9 mouse cellular contexts compared by ENCODE assay signal in genomic region chr11:51820861-51821260, GRCm38 (mm10). TPM values are rescaled to one million over a fixed set of nuclear protein-coding genes. Genes with fewer than 3 reads are reported as not detected.
DNase-seq lines count a peak whose midpoint lies in the region; ATAC-seq and TF ChIP-seq lines count a peak whose summit lies in the region.
"Had no signal": no experiment of that assay in that cellular context is flagged by ENCODE, and none has a peak within 500 bp of the region (broad histone marks: within the 10 kb centered on the region; RNA-seq: fewer than 3 reads in every experiment).

No protein-coding gene starts in this region.

- TF ChIP-seq EP300 in heart, postnatal 0 days (IDR thresholded peaks at IDR 0.05; ENCODE audit: low read depth), result no peak

- H3K4me3 ChIP-seq in heart, embryonic 10.5 days, result no peak overlapping the region
- no peak overlapping the region for H3K4me3 ChIP-seq in heart, postnatal 0 days (ENCODE audit: low read depth, low read length)
- H3K4me3 ChIP-seq in neural tube, embryonic 11.5 days (ENCODE audit: low read depth, low read length), result no peak overlapping the region

- H3K9ac ChIP-seq in heart, postnatal 0 days (replicated peaks; ENCODE audit: low read depth, low read length), result no peak overlapping the region
- H3K9ac ChIP-seq in neural tube, embryonic 11.5 days (ENCODE audit: low read length), result no peak overlapping the region

- WGBS in heart, embryonic 10.5 days, result 49% methylated on average over 11 of the region's 11 CpGs
- WGBS in heart, postnatal 0 days, result 31% methylated on average over 11 of the region's 11 CpGs
- 56% methylated on average over 11 of the region's 11 CpGs for WGBS in neural tube, embryonic 11.5 days

- H3K27ac ChIP-seq in heart, embryonic 10.5 days, result no peak overlapping the region
- H3K27ac ChIP-seq in heart, postnatal 0 days (ENCODE audit: low read depth), result no peak overlapping the region
- H3K27ac ChIP-seq in neural tube, embryonic 11.5 days (ENCODE audit: low read depth, low read length), result no peak overlapping the region
- H3K27ac ChIP-seq: macrophage had no signal

- H3K36me3 ChIP-seq in heart, embryonic 10.5 days, result no peaks in the 10 kb centered on the region; the same call in 1 of the 2 replicates
- H3K36me3 ChIP-seq in heart, postnatal 0 days (replicated peaks; ENCODE audit: control insufficient read depth, insufficient read depth, low read length), result peaks cover 15% of the 10 kb centered on the region
- H3K36me3 ChIP-seq in neural tube, embryonic 11.5 days (ENCODE audit: control insufficient read depth, insufficient read depth, low read length), result no peaks in the 10 kb centered on the region

- no peak overlapping the region for H3K4me2 ChIP-seq in heart, postnatal 0 days (ENCODE audit: low read depth, low read length)
- no peak overlapping the region for H3K4me2 ChIP-seq in neural tube, embryonic 11.5 days (ENCODE audit: low read depth)

- intact Hi-C loops in left cerebral cortex, postnatal 25 days (cut with DNase I), result loop anchor here (1.0 kb wide), 1 partner anchor 34 kb away; no protein-coding TSS in a partner anchor

- peak; percentile 94 for DNase-seq in heart, adult 11 months
- DNase-seq in heart, embryonic 10.5 days (ENCODE audit: low spot score), result no peak
- peak; percentile 88 for DNase-seq in NIH3T3 (ENCODE audit: low read depth)
- DNase-seq in cerebellum, postnatal 25 days, result peak; percentile 82 to 92
- peak; percentile 54 for DNase-seq in heart, postnatal 0 days (ENCODE audit: low spot score)
- DNase-seq in left cerebral cortex, postnatal 25 days (ENCODE audit: low spot score in 2 of 2), result peak; percentile 69 to 77
- DNase-seq in neural tube, embryonic 11.5 days (ENCODE audit: low spot score), result peak; percentile 77
- DNase-seq in testis, postnatal 10 days (ENCODE audit: low spot score), result peak; percentile 91

- ATAC-seq in heart, postnatal 0 days (ENCODE audit: insufficient read depth, low read depth), result no peak
- no peak for ATAC-seq in neural tube, embryonic 11.5 days (ENCODE audit: insufficient read depth, low FRiP score, low TSS enrichment)

- H3K4me1 ChIP-seq in heart, embryonic 10.5 days, result no peaks in the 10 kb centered on the region
- peaks cover 8% of the 10 kb centered on the region; the same call in 1 of the 2 replicates for H3K4me1 ChIP-seq in heart, postnatal 0 days (ENCODE audit: control insufficient read depth, insufficient read depth)
- no peaks in the 10 kb centered on the region for H3K4me1 ChIP-seq in neural tube, embryonic 11.5 days (ENCODE audit: control insufficient read depth, insufficient read depth, low read length)

- no peaks in the 10 kb centered on the region for H3K9me3 ChIP-seq in heart, embryonic 10.5 days
- no peaks in the 10 kb centered on the region for H3K9me3 ChIP-seq in heart, postnatal 0 days (replicated peaks; ENCODE audit: control insufficient read depth, low read length)
- no peaks in the 10 kb centered on the region for H3K9me3 ChIP-seq in neural tube, embryonic 11.5 days (ENCODE audit: control insufficient read depth, low read length)

- H3K27me3 ChIP-seq in heart, embryonic 10.5 days (ENCODE audit: insufficient read depth, poor library complexity, severe bottlenecking), result peaks cover 4% of the 10 kb centered on the region; the same call in 1 of the 2 replicates
- H3K27me3 ChIP-seq in heart, postnatal 0 days (ENCODE audit: control insufficient read depth, insufficient read depth, low read length), result no peaks in the 10 kb centered on the region
- H3K27me3 ChIP-seq in neural tube, embryonic 11.5 days (ENCODE audit: control insufficient read depth, insufficient read depth, low read length), result no peaks in the 10 kb centered on the region

- TF ChIP-seq CTCF in heart, postnatal 0 days (IDR thresholded peaks at IDR 0.05; ENCODE audit: low read depth), result peak; percentile 83

RNA-seq across cellular contexts. Expression of gene Jade2, which starts 36.6 kb away (rescaled TPM):
- polyA plus RNA-seq in heart, embryonic 10.5 days (2016; fragmentation: Nextera tagmentation; extraction: Ambion mirVana), result 0.73 and 0.82 TPM in 2 replicates
- 1.9 and 2.3 TPM in 2 replicates for total RNA-seq in heart, postnatal 0 days (2014; rRNA removed; ENCODE audit: low replicate concordance)
- polyA plus RNA-seq in heart, postnatal 0 days (2015; fragmentation: Nextera tagmentation; extraction: Ambion mirVana), result 0.60 and 0.72 TPM in 2 replicates
- total RNA-seq in left cerebral cortex, postnatal 25 days (2021), result 10 to 100 TPM; 28.7 to 34.5 TPM
- 0.07 and 0.16 TPM in 2 replicates for polyA plus RNA-seq in neural tube, embryonic 11.5 days (2014; fragmentation: Nextera tagmentation; extraction: Ambion mirVana)

RNA-seq across cellular contexts. Expression of gene Sar1b, which starts 57.4 kb away (rescaled TPM):
- 125 and 134 TPM in 2 replicates for polyA plus RNA-seq in heart, embryonic 10.5 days (2016; fragmentation: Nextera tagmentation; extraction: Ambion mirVana)
- 124 and 134 TPM in 2 replicates for total RNA-seq in heart, postnatal 0 days (2014; rRNA removed; ENCODE audit: low replicate concordance)
- 194 and 196 TPM in 2 replicates for polyA plus RNA-seq in heart, postnatal 0 days (2015; fragmentation: Nextera tagmentation; extraction: Ambion mirVana)
- 10 to 100 TPM; 68.3 to 70.1 TPM for total RNA-seq in left cerebral cortex, postnatal 25 days (2021)
- polyA plus RNA-seq in neural tube, embryonic 11.5 days (2014; fragmentation: Nextera tagmentation; extraction: Ambion mirVana), result 124 and 126 TPM in 2 replicates

RNA-seq across cellular contexts. Expression of gene Sec24a, which starts 57.4 kb away (rescaled TPM):
- polyA plus RNA-seq in heart, embryonic 10.5 days (2016; fragmentation: Nextera tagmentation; extraction: Ambion mirVana), result 14.3 and 15.0 TPM in 2 replicates
- 8.3 and 11.8 TPM in 2 replicates for total RNA-seq in heart, postnatal 0 days (2014; rRNA removed; ENCODE audit: low replicate concordance)
- polyA plus RNA-seq in heart, postnatal 0 days (2015; fragmentation: Nextera tagmentation; extraction: Ambion mirVana), result 6.2 and 7.3 TPM in 2 replicates
- 10 to 100 TPM; 16.4 to 21.3 TPM for total RNA-seq in left cerebral cortex, postnatal 25 days (2021)
- 14.1 and 14.9 TPM in 2 replicates for polyA plus RNA-seq in neural tube, embryonic 11.5 days (2014; fragmentation: Nextera tagmentation; extraction: Ambion mirVana)
